Mouse (Mus musculus): ENCODE data around the gene Slc25a35. TPM values are rescaled to one million over a fixed set of nuclear protein-coding genes. Genes with fewer than 3 reads are reported as not detected.
"Not testable (repeated sequence)": the region's sequence is repeated elsewhere in the genome, so short reads cannot be mapped to it uniquely, and the experiment has no call there.

The Slc25a35 gene
- total RNA-seq, 1 experiment, result 2.7 TPM

DNA sequence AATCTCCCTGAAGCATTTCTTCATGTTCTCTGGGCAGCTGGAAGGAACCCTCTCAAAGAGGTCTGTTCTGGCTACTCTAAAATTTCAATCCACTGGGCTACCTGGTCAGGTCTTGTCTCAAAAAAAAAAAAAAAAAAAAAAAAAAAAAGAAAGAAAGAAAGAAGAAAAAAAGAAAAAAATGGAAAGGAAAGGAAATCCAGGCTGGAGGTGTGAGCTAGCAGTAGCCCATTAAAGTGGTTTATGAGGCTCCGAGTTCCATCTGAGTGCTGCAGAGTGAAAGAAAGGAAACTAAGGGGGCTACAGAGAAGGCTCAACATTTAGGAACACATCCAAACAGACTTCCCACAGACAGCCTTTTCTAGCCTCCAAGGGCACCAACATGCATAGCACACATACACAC lies 10.0 kb upstream of the Slc25a35 start:
- Histone ChIP-seq H3K9me3 (ENCODE audit: control insufficient read depth, insufficient read depth, low read depth, low read length) (no peaks in the 10 kb centered on the region), H3K9ac (ENCODE audit: insufficient read depth, low read depth, low read length, poor library complexity, severe bottlenecking) (no peak overlapping the region; the same call in 1 of the 2 replicates), H3K27ac (ENCODE audit: insufficient read depth, low read depth, low read length, poor library complexity, severe bottlenecking) (no peak overlapping the region), H3K4me1 (ENCODE audit: control insufficient read depth in 2 of 2, insufficient read depth in 2 of 2, low read length in 2 of 2, poor library complexity in 1 of 2) (peaks cover 6 to 17% of the 10 kb centered on the region in 2 experiments; a peak in 3 of 4 replicates), H3K36me3 (ENCODE audit: control insufficient read depth, insufficient read depth, low read length, poor library complexity, severe bottlenecking) (no peaks in the 10 kb centered on the region; the same call in 1 of the 2 replicates), H3K4me3 (ENCODE audit: insufficient read depth in 1 of 2, low read depth in 1 of 2, low read length in 2 of 2, poor library complexity in 1 of 2, severe bottlenecking in 1 of 2) (no peak overlapping the region)
- in situ Hi-C loops (cut with MboI; ENCODE audit: low sequenced_read_pairs in 2 of 2, unreplicated experiment in 2 of 2), result no loop called here
- TF ChIP-seq CHD2 (IDR thresholded peaks at IDR 0.05; ENCODE audit: low read depth, low read length) (no peak), ZNF384 (IDR thresholded peaks at IDR 0.05; ENCODE audit: low read depth, low read length) (peak; percentile 93)
- DNase-seq (ENCODE audit: low read depth, low spot score), result no peak

DNA sequence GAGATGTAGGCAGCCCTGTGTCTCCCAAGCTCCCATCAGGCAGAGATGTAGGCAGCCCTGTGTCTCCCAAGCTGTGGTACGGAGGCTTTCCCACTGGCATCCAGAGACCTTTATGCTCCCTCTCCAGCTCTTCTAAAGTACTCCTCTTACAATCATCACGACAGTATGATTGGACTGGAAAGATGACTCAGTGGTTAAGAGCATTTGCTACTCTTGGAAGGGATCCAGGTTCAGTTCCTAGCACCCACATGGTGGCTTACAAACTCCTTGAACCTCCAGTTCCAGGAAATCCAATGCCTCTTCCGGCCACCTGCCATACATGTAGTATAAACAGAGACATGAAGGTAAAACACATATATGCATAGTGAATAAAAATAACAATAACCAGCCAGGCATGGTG lies 6.3 kb upstream of the Slc25a35 start:
- no peak for TF ChIP-seq ZC3H11A (IDR thresholded peaks at IDR 0.05; ENCODE audit: borderline replicate concordance, low read depth, low read length)
- no peak for TF ChIP-seq MAFK (IDR thresholded peaks at IDR 0.05; ENCODE audit: insufficient read depth, low read depth, low read length)
- no peak for TF ChIP-seq ZNF384 (IDR thresholded peaks at IDR 0.05; ENCODE audit: low read depth, low read length)
- TF ChIP-seq HCFC1 (IDR thresholded peaks at IDR 0.05; ENCODE audit: borderline replicate concordance, insufficient read depth, low read length), result no peak
- no peak for TF ChIP-seq CHD2 (IDR thresholded peaks at IDR 0.05; ENCODE audit: low read depth, low read length)
- Histone ChIP-seq H3K27ac (ENCODE audit: insufficient read depth, low read depth, low read length, poor library complexity, severe bottlenecking) (no peak overlapping the region; the same call in 1 of the 2 replicates), H3K36me3 (ENCODE audit: control insufficient read depth, insufficient read depth, low read length, poor library complexity, severe bottlenecking) (no peaks in the 10 kb centered on the region), H3K9me3 (ENCODE audit: control insufficient read depth, insufficient read depth, low read depth, low read length) (no peaks in the 10 kb centered on the region), H3K4me3 (ENCODE audit: insufficient read depth in 1 of 2, low read depth in 1 of 2, low read length in 2 of 2, poor library complexity in 1 of 2, severe bottlenecking in 1 of 2) (no peak overlapping the region), H3K4me1 (ENCODE audit: control insufficient read depth in 2 of 2, insufficient read depth in 2 of 2, low read length in 2 of 2, poor library complexity in 1 of 2) (peaks cover 8 to 11% of the 10 kb centered on the region in 2 experiments; a peak in 2 of 4 replicates), H3K9ac (ENCODE audit: insufficient read depth, low read depth, low read length, poor library complexity, severe bottlenecking) (no peak overlapping the region)
- in situ Hi-C loops (cut with MboI; ENCODE audit: low sequenced_read_pairs in 2 of 2, unreplicated experiment in 2 of 2), result no loop called here
- no peak for DNase-seq (ENCODE audit: low read depth, low spot score)

DNA sequence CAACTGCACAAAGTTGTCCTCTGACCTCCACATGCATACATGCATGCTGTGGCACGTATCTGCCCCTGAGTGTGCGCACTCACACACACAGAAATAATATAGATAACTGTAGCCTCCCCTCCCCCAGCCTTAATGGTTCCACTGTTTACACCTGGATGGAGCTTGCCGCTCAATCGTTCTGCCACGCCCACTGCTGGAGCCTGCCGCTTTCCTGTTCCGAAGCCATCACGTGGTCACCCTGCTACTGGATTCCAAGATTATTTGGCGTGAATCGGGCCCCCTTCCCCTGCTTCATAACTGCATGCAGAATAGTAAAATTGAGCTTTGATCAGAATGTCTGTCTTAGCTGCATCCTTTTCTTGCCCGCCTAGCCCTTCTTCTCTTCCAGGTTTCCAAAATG lies 5.8 kb upstream of the Slc25a35 start:
- in situ Hi-C loops (cut with MboI; ENCODE audit: low sequenced_read_pairs in 2 of 2, unreplicated experiment in 2 of 2); H3K27ac ChIP-seq (ENCODE audit: insufficient read depth, low read depth, low read length, poor library complexity, severe bottlenecking); H3K36me3 ChIP-seq (ENCODE audit: control insufficient read depth, insufficient read depth, low read length, poor library complexity, severe bottlenecking); H3K9me3 ChIP-seq (ENCODE audit: control insufficient read depth, insufficient read depth, low read depth, low read length); H3K4me1 ChIP-seq (ENCODE audit: control insufficient read depth in 2 of 2, insufficient read depth in 2 of 2, low read length in 2 of 2, poor library complexity in 1 of 2); H3K4me3 ChIP-seq (ENCODE audit: insufficient read depth in 1 of 2, low read depth in 1 of 2, low read length in 2 of 2, poor library complexity in 1 of 2, severe bottlenecking in 1 of 2); DNase-seq (ENCODE audit: low read depth, low spot score); H3K9ac ChIP-seq (ENCODE audit: insufficient read depth, low read depth, low read length, poor library complexity, severe bottlenecking): not testable (repeated sequence)

DNA sequence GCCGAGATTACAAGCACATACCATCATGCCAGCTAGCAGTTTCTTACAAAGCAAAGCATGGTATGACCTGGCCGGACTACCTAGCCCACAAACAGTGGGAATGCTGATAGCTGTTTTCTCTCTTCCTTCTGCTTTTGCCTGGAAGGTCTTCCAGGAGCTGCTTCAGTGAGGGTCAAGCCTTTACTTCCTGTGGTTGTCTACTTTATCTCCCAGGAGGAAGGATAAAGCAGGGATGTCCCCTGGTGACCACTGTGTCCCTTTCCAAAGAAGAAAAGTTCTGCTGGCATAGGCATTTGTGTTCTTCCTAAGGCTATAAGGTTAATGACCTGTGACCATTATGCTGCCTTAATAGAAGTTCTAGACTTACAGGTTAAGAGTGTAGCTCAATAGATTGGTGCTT lies 4.5 kb upstream of the Slc25a35 start:
- in situ Hi-C loops (cut with MboI; ENCODE audit: low sequenced_read_pairs in 2 of 2, unreplicated experiment in 2 of 2), result no loop called here
- Histone ChIP-seq H3K36me3 (ENCODE audit: control insufficient read depth, insufficient read depth, low read length, poor library complexity, severe bottlenecking) (no peaks in the 10 kb centered on the region), H3K27ac (ENCODE audit: insufficient read depth, low read depth, low read length, poor library complexity, severe bottlenecking) (no peak overlapping the region), H3K4me3 (ENCODE audit: insufficient read depth in 1 of 2, low read depth in 1 of 2, low read length in 2 of 2, poor library complexity in 1 of 2, severe bottlenecking in 1 of 2) (no peak overlapping the region), H3K4me1 (ENCODE audit: control insufficient read depth in 2 of 2, insufficient read depth in 2 of 2, low read length in 2 of 2, poor library complexity in 1 of 2) (peaks cover 4% of the 10 kb centered on the region in 2 experiments; a peak in 1 of 4 replicates), H3K9me3 (ENCODE audit: control insufficient read depth, insufficient read depth, low read depth, low read length) (no peaks in the 10 kb centered on the region), H3K9ac (ENCODE audit: insufficient read depth, low read depth, low read length, poor library complexity, severe bottlenecking) (no peak overlapping the region)
- DNase-seq (ENCODE audit: low read depth, low spot score), result no peak
- TF ChIP-seq ZC3H11A (IDR thresholded peaks at IDR 0.05; ENCODE audit: borderline replicate concordance, low read depth, low read length) (no peak), HCFC1 (IDR thresholded peaks at IDR 0.05; ENCODE audit: borderline replicate concordance, insufficient read depth, low read length) (no peak), MAFK (IDR thresholded peaks at IDR 0.05; ENCODE audit: insufficient read depth, low read depth, low read length) (no peak)

DNA sequence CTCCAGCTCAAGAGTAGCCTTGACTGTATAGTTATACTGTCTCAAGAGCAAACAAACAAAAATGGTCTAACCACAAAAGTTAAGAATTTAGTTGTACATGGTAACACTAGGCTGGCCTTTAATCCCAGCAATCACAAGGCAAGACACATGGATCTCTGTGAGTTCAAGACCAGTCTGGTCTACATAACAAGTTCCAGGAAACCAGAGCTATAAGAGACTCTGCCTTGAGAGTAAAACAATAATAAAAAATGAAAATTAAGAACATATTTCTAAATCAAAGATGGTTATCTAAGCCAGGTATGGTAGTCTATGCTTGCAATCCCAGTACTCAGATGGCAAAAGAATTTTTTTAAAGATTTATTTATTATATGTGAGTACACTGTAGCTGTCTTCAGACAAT lies 2.9 kb upstream of the Slc25a35 start:
- H3K9me3 ChIP-seq (ENCODE audit: control insufficient read depth, insufficient read depth, low read depth, low read length), result no peaks in the 10 kb centered on the region
- 0 out of 2 replicates have a peak, but pooled peaks cover 3% of the 10 kb centered on the region for H3K36me3 ChIP-seq (ENCODE audit: control insufficient read depth, insufficient read depth, low read length, poor library complexity, severe bottlenecking)
- in situ Hi-C loops (cut with MboI; ENCODE audit: low sequenced_read_pairs in 2 of 2, unreplicated experiment in 2 of 2), result no loop called here
- no peak for TF ChIP-seq MAFK (IDR thresholded peaks at IDR 0.05; ENCODE audit: insufficient read depth, low read depth, low read length)
- no peak for TF ChIP-seq CHD2 (IDR thresholded peaks at IDR 0.05; ENCODE audit: low read depth, low read length)
- TF ChIP-seq ZNF384 (IDR thresholded peaks at IDR 0.05; ENCODE audit: low read depth, low read length), result no peak
- TF ChIP-seq ZC3H11A (IDR thresholded peaks at IDR 0.05; ENCODE audit: borderline replicate concordance, low read depth, low read length), result no peak
- TF ChIP-seq HCFC1 (IDR thresholded peaks at IDR 0.05; ENCODE audit: borderline replicate concordance, insufficient read depth, low read length), result no peak
- peaks cover 4 to 6% of the 10 kb centered on the region in 2 experiments; a peak in 1 of 4 replicates for H3K4me1 ChIP-seq (ENCODE audit: control insufficient read depth in 2 of 2, insufficient read depth in 2 of 2, low read length in 2 of 2, poor library complexity in 1 of 2)
- no peak overlapping the region for H3K4me3 ChIP-seq (ENCODE audit: insufficient read depth in 1 of 2, low read depth in 1 of 2, low read length in 2 of 2, poor library complexity in 1 of 2, severe bottlenecking in 1 of 2)
- no peak for DNase-seq (ENCODE audit: low read depth, low spot score)
- H3K27ac ChIP-seq (ENCODE audit: insufficient read depth, low read depth, low read length, poor library complexity, severe bottlenecking), result no peak overlapping the region
- H3K9ac ChIP-seq (ENCODE audit: insufficient read depth, low read depth, low read length, poor library complexity, severe bottlenecking), result no peak overlapping the region
